ENCODE assay signal across 22 mouse cellular contexts in the genomic region with DNA sequence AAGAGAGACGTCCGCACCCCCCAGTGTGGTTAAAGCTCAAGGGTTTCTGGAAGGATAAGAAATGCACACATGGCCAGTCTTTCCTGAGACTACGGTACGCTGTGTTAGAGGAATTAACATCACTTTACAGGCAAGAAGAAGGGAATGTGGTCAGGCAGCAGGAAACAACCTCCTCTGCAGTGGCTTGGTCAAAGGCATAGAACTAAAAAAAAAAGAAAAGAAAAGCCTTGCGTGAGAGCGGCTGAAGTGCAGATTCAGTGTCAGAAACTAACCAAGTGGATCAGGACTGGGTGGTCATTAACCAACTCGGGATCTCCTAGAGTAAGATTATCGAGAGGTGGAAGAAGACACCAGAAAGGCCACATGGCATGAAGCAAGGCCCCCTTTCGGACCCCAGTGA. TPM values are rescaled to one million over a fixed set of nuclear protein-coding genes. Genes with fewer than 3 reads are reported as not detected.
A peak's percentile ranks its signal among the peaks of the same experiment; 100 is the strongest.
DNase-seq lines count a peak whose midpoint lies in the region; ATAC-seq and TF ChIP-seq lines count a peak whose summit lies in the region.
"Had no signal": no experiment of that assay in that cellular context is flagged by ENCODE, and none has a peak within 500 bp of the region (broad histone marks: within the 10 kb centered on the region; RNA-seq: fewer than 3 reads in every experiment).

No protein-coding gene starts in this region.

- in situ Hi-C loops in Patski (cut with MboI; ENCODE audit: low pct_unique_long_range_greater_than_20kb) = no loop called here

- POLR2A ChIA-PET in Patski (lab: Charles Lee) = interaction anchor here (0.7 to 1.6 kb wide), 5 partner anchors 10 to 57 kb away, joined by 3 to 6 read pairs (median 4); a partner anchor contains a TSS

- no peaks in the 10 kb centered on the region for H3K36me3 ChIP-seq in kidney, embryonic 14.5 days (ENCODE audit: control insufficient read depth, insufficient read depth, low read length)
- H3K36me3 ChIP-seq in intestine, postnatal 0 days (ENCODE audit: control insufficient read depth, insufficient read depth) = no peaks in the 10 kb centered on the region
- H3K36me3 ChIP-seq in kidney, postnatal 0 days (ENCODE audit: insufficient read depth, low read length) = no peaks in the 10 kb centered on the region
- H3K36me3 ChIP-seq in forebrain, embryonic 14.5 days (ENCODE audit: control insufficient read depth, insufficient read depth, low read length) = no peaks in the 10 kb centered on the region
- H3K36me3 ChIP-seq: forebrain, embryonic 10.5 days; limb, embryonic 12.5 days; midbrain, embryonic 12.5 days; neural tube, embryonic 12.5 days had no signal

- peak; percentile 69 for DNase-seq in kidney, adult 11 months
- peak; percentile 83 for DNase-seq in Patski (ENCODE audit: low read depth, low spot score)
- peak; percentile 55 for DNase-seq in kidney, postnatal 0 days (ENCODE audit: low spot score)
- no peak for DNase-seq in left cerebral cortex, postnatal 4 days
- DNase-seq in forebrain, embryonic 14.5 days (ENCODE audit: low spot score) = no peak
- DNase-seq in lung, postnatal 25 days (ENCODE audit: low spot score) = no peak
- DNase-seq: adrenal gland, postnatal 14 days; cerebellum, postnatal 36 days; gastrocnemius, adult 2 months; heart, postnatal 14 days; lung, postnatal 14 days; right cerebral cortex, postnatal 4 days; thymus, postnatal 14 days had no signal

- CTCF ChIA-PET in Patski (lab: Charles Lee) = interaction anchor here (1.0 to 1.6 kb wide), 4 partner anchors 40 to 83 kb away, joined by 3 to 4 read pairs (median 4); a partner anchor contains a TSS

- peaks cover 47% of the 10 kb centered on the region for H3K4me1 ChIP-seq in kidney, embryonic 14.5 days (ENCODE audit: control insufficient read depth, insufficient read depth, low read length)
- peaks cover 10% of the 10 kb centered on the region for H3K4me1 ChIP-seq in intestine, postnatal 0 days (replicated peaks; ENCODE audit: control insufficient read depth, insufficient read depth, low read length)
- H3K4me1 ChIP-seq in kidney, postnatal 0 days (replicated peaks; ENCODE audit: insufficient read depth, low read length) = peaks cover 42% of the 10 kb centered on the region
- H3K4me1 ChIP-seq in forebrain, embryonic 14.5 days (ENCODE audit: control insufficient read depth, insufficient read depth, low read length) = peaks cover 13% of the 10 kb centered on the region; the same call in 1 of the 2 replicates

- no peak overlapping the region for H3K9ac ChIP-seq in kidney, embryonic 14.5 days (ENCODE audit: low read depth, low read length)
- H3K9ac ChIP-seq in intestine, postnatal 0 days (ENCODE audit: low read depth, low read length) = no peak overlapping the region
- H3K9ac ChIP-seq in kidney, postnatal 0 days (ENCODE audit: low read depth, low read length) = no peak overlapping the region
- H3K9ac ChIP-seq in forebrain, embryonic 14.5 days (ENCODE audit: low read length) = no peak overlapping the region
- H3K9ac ChIP-seq: hindbrain, embryonic 14.5 days; limb, embryonic 12.5 days; midbrain, embryonic 12.5 days; neural tube, embryonic 12.5 days had no signal

- intact Hi-C loops in left cerebral cortex, postnatal 4 days (cut with DNase I) = no loop called here

- H3K4me2 ChIP-seq in kidney, embryonic 14.5 days (replicated peaks; ENCODE audit: low read depth, low read length) = no peak overlapping the region
- H3K4me2 ChIP-seq in intestine, postnatal 0 days (replicated peaks; ENCODE audit: low read depth) = peak overlapping the region; percentile 18; the same call in 1 of the 2 replicates
- H3K4me2 ChIP-seq in kidney, postnatal 0 days (ENCODE audit: low read length) = no peak overlapping the region
- H3K4me2 ChIP-seq in forebrain, embryonic 14.5 days (ENCODE audit: low read length) = no peak overlapping the region
- H3K4me2 ChIP-seq: heart, embryonic 11.5 days; hindbrain, embryonic 14.5 days; limb, embryonic 12.5 days; midbrain, embryonic 12.5 days; neural tube, embryonic 12.5 days had no signal

- H3K27ac ChIP-seq in kidney, embryonic 14.5 days (ENCODE audit: low read depth, low read length) = no peak overlapping the region
- no peak overlapping the region; the same call in 1 of the 2 replicates for H3K27ac ChIP-seq in intestine, postnatal 0 days (ENCODE audit: low read depth, low read length)
- peak overlapping the region; percentile 47; the same call in 1 of the 2 replicates for H3K27ac ChIP-seq in kidney, postnatal 0 days
- H3K27ac ChIP-seq in forebrain, embryonic 14.5 days (ENCODE audit: low read depth, low read length) = no peak overlapping the region
- H3K27ac ChIP-seq: forebrain, embryonic 10.5 days; gastrocnemius, adult 2 months; hindbrain, embryonic 14.5 days; limb, embryonic 12.5 days; midbrain, embryonic 12.5 days; neural tube, embryonic 12.5 days had no signal

- H3K9me3 ChIP-seq in kidney, embryonic 14.5 days (ENCODE audit: control insufficient read depth, low read length) = no peaks in the 10 kb centered on the region
- H3K9me3 ChIP-seq in intestine, postnatal 0 days (ENCODE audit: control insufficient read depth) = no peaks in the 10 kb centered on the region
- H3K9me3 ChIP-seq in kidney, postnatal 0 days (replicated peaks; ENCODE audit: low read length) = no peaks in the 10 kb centered on the region
- H3K9me3 ChIP-seq in forebrain, embryonic 14.5 days (replicated peaks; ENCODE audit: control insufficient read depth, low read length) = no peaks in the 10 kb centered on the region
- H3K9me3 ChIP-seq: forebrain, embryonic 10.5 days; limb, embryonic 12.5 days; neural tube, embryonic 12.5 days had no signal

- no peak overlapping the region for H3K4me3 ChIP-seq in kidney, embryonic 14.5 days (ENCODE audit: low read length)
- no peak overlapping the region for H3K4me3 ChIP-seq in intestine, postnatal 0 days (ENCODE audit: low read depth, low read length)
- no peak overlapping the region for H3K4me3 ChIP-seq in kidney, postnatal 0 days (replicated peaks; ENCODE audit: low read depth, low read length)
- no peak overlapping the region for H3K4me3 ChIP-seq in forebrain, embryonic 14.5 days (ENCODE audit: low read depth, low read length)
- H3K4me3 ChIP-seq: forebrain, embryonic 10.5 days; gastrocnemius, adult 2 months; limb, embryonic 12.5 days; midbrain, embryonic 12.5 days; neural tube, embryonic 12.5 days had no signal

- no peak for TF ChIP-seq CTCF in Patski (IDR thresholded peaks at IDR 0.05)
- TF ChIP-seq CTCF in intestine, postnatal 0 days (IDR thresholded peaks at IDR 0.05; ENCODE audit: low read depth) = no peak
- no peak for TF ChIP-seq CTCF in kidney, postnatal 0 days (IDR thresholded peaks at IDR 0.05; ENCODE audit: low read depth)

- ATAC-seq in kidney, embryonic 14.5 days (ENCODE audit: low FRiP score, low TSS enrichment) = no peak
- peak; percentile 82 for ATAC-seq in Patski
- ATAC-seq in intestine, postnatal 0 days = no peak
- ATAC-seq in kidney, postnatal 0 days (replicated peaks; ENCODE audit: low FRiP score, low read depth) = no peak
- no peak for ATAC-seq in forebrain, embryonic 14.5 days

- H3K27me3 ChIP-seq in kidney, embryonic 14.5 days (ENCODE audit: control insufficient read depth, insufficient read depth, low read length) = no peaks in the 10 kb centered on the region
- no peaks in the 10 kb centered on the region for H3K27me3 ChIP-seq in Patski
- H3K27me3 ChIP-seq in intestine, postnatal 0 days (replicated peaks; ENCODE audit: control insufficient read depth, insufficient read depth, low read length) = no peaks in the 10 kb centered on the region
- no peaks in the 10 kb centered on the region for H3K27me3 ChIP-seq in kidney, postnatal 0 days (ENCODE audit: insufficient read depth, low read length)
- H3K27me3 ChIP-seq in forebrain, embryonic 14.5 days (replicated peaks; ENCODE audit: control insufficient read depth, insufficient read depth, low read length) = no peaks in the 10 kb centered on the region
- H3K27me3 ChIP-seq: limb, embryonic 12.5 days; midbrain, embryonic 12.5 days; neural tube, embryonic 12.5 days had no signal

- WGBS in kidney, embryonic 14.5 days = 44% methylated on average over 9 of the region's 9 CpGs
- 56% methylated on average over 9 of the region's 9 CpGs for WGBS in intestine, postnatal 0 days
- 37% methylated on average over 9 of the region's 9 CpGs for WGBS in kidney, postnatal 0 days
- 85% methylated on average over 9 of the region's 9 CpGs for WGBS in forebrain, embryonic 14.5 days

RNA-seq across cellular contexts. Expression of a gene that starts 5.4 kb away (rescaled TPM):
- 11.0 and 14.4 TPM in 2 replicates for polyA plus RNA-seq in kidney, embryonic 14.5 days (2014; fragmentation: Nextera tagmentation; extraction: Ambion mirVana)
- 135 TPM for polyA plus RNA-seq in Patski (2021)
- polyA plus RNA-seq in intestine, postnatal 0 days (2015; fragmentation: Nextera tagmentation; extraction: Ambion mirVana) = 21.7 and 24.0 TPM in 2 replicates
- 18.7 and 20.0 TPM in 2 replicates for polyA plus RNA-seq in kidney, postnatal 0 days (2015; fragmentation: Nextera tagmentation; extraction: Ambion mirVana)
- total RNA-seq in left cerebral cortex, postnatal 4 days (2021) = 10 to 100 TPM; 49.0 to 53.9 TPM
- polyA plus RNA-seq in forebrain, embryonic 14.5 days (2014; fragmentation: Nextera tagmentation; extraction: Ambion mirVana) = 9.6 and 10.5 TPM in 2 replicates

RNA-seq across cellular contexts. Expression of a gene that starts 43.3 kb away (rescaled TPM):
- 689 and 848 TPM in 2 replicates for polyA plus RNA-seq in kidney, embryonic 14.5 days (2014; fragmentation: Nextera tagmentation; extraction: Ambion mirVana)
- 581 TPM for polyA plus RNA-seq in Patski (2021)
- polyA plus RNA-seq in intestine, postnatal 0 days (2015; fragmentation: Nextera tagmentation; extraction: Ambion mirVana) = 426 and 430 TPM in 2 replicates
- 604 and 688 TPM in 2 replicates for polyA plus RNA-seq in kidney, postnatal 0 days (2015; fragmentation: Nextera tagmentation; extraction: Ambion mirVana)
- 100 to 1,000 TPM; 211 to 238 TPM for total RNA-seq in left cerebral cortex, postnatal 4 days (2021)
- polyA plus RNA-seq in forebrain, embryonic 14.5 days (2014; fragmentation: Nextera tagmentation; extraction: Ambion mirVana) = 391 and 517 TPM in 2 replicates

RNA-seq across cellular contexts. Expression of a gene that starts 55.5 kb away (rescaled TPM):
- polyA plus RNA-seq in kidney, embryonic 14.5 days (2014; fragmentation: Nextera tagmentation; extraction: Ambion mirVana) = 53.0 and 58.0 TPM in 2 replicates
- polyA plus RNA-seq in Patski (2021) = 630 TPM
- polyA plus RNA-seq in intestine, postnatal 0 days (2015; fragmentation: Nextera tagmentation; extraction: Ambion mirVana) = 17.6 TPM in 2 replicates
- 112 and 115 TPM in 2 replicates for polyA plus RNA-seq in kidney, postnatal 0 days (2015; fragmentation: Nextera tagmentation; extraction: Ambion mirVana)
- total RNA-seq in left cerebral cortex, postnatal 4 days (2021) = 10 to 100 TPM; 10.0 to 10.6 TPM
- 6.4 and 8.6 TPM in 2 replicates for polyA plus RNA-seq in forebrain, embryonic 14.5 days (2014; fragmentation: Nextera tagmentation; extraction: Ambion mirVana)
- total RNA-seq: granulocyte monocyte progenitor cell, adult 5-6 weeks had no signal

Comparison
In these comparisons a context has a peak if more than half of its experiments do, and no peak if none do; other contexts are left out.
1. DNase-seq: peak in kidney, adult 11 months (single experiment), Patski (single experiment) and kidney, postnatal 0 days (single experiment); none in left cerebral cortex, postnatal 4 days (single experiment), forebrain, embryonic 14.5 days (single experiment) and lung, postnatal 25 days (single experiment).